ENCODE assay signal across 19 mouse cellular contexts in genomic region chr5:76691706-76692424, GRCm38 (mm10). TPM values are rescaled to one million over a fixed set of nuclear protein-coding genes. Genes with fewer than 3 reads are reported as not detected.
DNase-seq lines count a peak whose midpoint lies in the region; ATAC-seq lines count a peak whose summit lies in the region.
"Had no signal": no experiment of that assay in that cellular context is flagged by ENCODE, and none has a peak within 500 bp of the region (broad histone marks: within the 10 kb centered on the region; RNA-seq: fewer than 3 reads in every experiment).

No protein-coding gene starts in this region.

- H3K9ac ChIP-seq in hindbrain, embryonic 14.5 days = no peak overlapping the region
- no peak overlapping the region for H3K9ac ChIP-seq in hindbrain, embryonic 16.5 days (ENCODE audit: low read depth, low read length)
- H3K9ac ChIP-seq in midbrain, embryonic 13.5 days (replicated peaks) = no peak overlapping the region
- H3K9ac ChIP-seq in midbrain, embryonic 14.5 days (replicated peaks; ENCODE audit: low read length) = no peak overlapping the region
- H3K9ac ChIP-seq: forebrain, embryonic 13.5 days; heart, embryonic 13.5 days; liver, embryonic 12.5 days; lung, embryonic 15.5 days had no signal

- H3K4me3 ChIP-seq in hindbrain, embryonic 14.5 days (replicated peaks; ENCODE audit: low read length) = no peak overlapping the region
- no peak overlapping the region for H3K4me3 ChIP-seq in hindbrain, embryonic 16.5 days (ENCODE audit: low read length)
- H3K4me3 ChIP-seq in midbrain, embryonic 13.5 days (replicated peaks) = no peak overlapping the region
- H3K4me3 ChIP-seq in midbrain, embryonic 14.5 days (replicated peaks; ENCODE audit: low read depth, low read length) = no peak overlapping the region
- H3K4me3 ChIP-seq: erythroblast, embryonic 14.5 days; forebrain, embryonic 13.5 days; heart, embryonic 13.5 days; left cerebral cortex, adult 2 months; liver, embryonic 12.5 days; lung, embryonic 15.5 days had no signal

- H3K27ac ChIP-seq in hindbrain, embryonic 14.5 days = 0 out of 2 replicates have a peak overlapping the region, but pooled peaks have one; percentile 38
- no peak overlapping the region for H3K27ac ChIP-seq in hindbrain, embryonic 16.5 days (ENCODE audit: low read depth, low read length)
- 0 out of 2 replicates have a peak overlapping the region, but pooled peaks have one; percentile 20 for H3K27ac ChIP-seq in midbrain, embryonic 13.5 days
- no peak overlapping the region for H3K27ac ChIP-seq in midbrain, embryonic 14.5 days (replicated peaks; ENCODE audit: low read depth, low read length)
- H3K27ac ChIP-seq: forebrain, embryonic 13.5 days; heart, embryonic 13.5 days; left cerebral cortex, adult 2 months; liver, embryonic 12.5 days; lung, embryonic 15.5 days had no signal

- 61% methylated on average over 12 of the region's 12 CpGs for WGBS in hindbrain, embryonic 14.5 days
- 62% methylated on average over 12 of the region's 12 CpGs for WGBS in hindbrain, embryonic 16.5 days
- WGBS in midbrain, embryonic 13.5 days = 73% methylated on average over 12 of the region's 12 CpGs
- 71% methylated on average over 12 of the region's 12 CpGs for WGBS in midbrain, embryonic 14.5 days

- H3K4me1 ChIP-seq in hindbrain, embryonic 14.5 days (replicated peaks; ENCODE audit: control insufficient read depth, insufficient read depth, low read length) = peaks cover 22% of the 10 kb centered on the region; the same call in 1 of the 2 replicates
- peaks cover 13% of the 10 kb centered on the region for H3K4me1 ChIP-seq in hindbrain, embryonic 16.5 days (ENCODE audit: control insufficient read depth, insufficient read depth, low read depth, low read length)
- H3K4me1 ChIP-seq in midbrain, embryonic 13.5 days (replicated peaks) = peaks cover 11% of the 10 kb centered on the region
- H3K4me1 ChIP-seq in midbrain, embryonic 14.5 days (ENCODE audit: control insufficient read depth, insufficient read depth, low read length) = no peaks in the 10 kb centered on the region
- H3K4me1 ChIP-seq: lung, embryonic 15.5 days had no signal

- ATAC-seq in hindbrain, embryonic 14.5 days (ENCODE audit: low FRiP score) = no peak
- ATAC-seq in hindbrain, embryonic 16.5 days = no peak
- ATAC-seq in midbrain, embryonic 13.5 days = no peak
- no peak for ATAC-seq in midbrain, embryonic 14.5 days (ENCODE audit: low FRiP score, low TSS enrichment)
- no peak for ATAC-seq in megakaryocyte progenitor cell, adult 5-6 weeks (replicated peaks; ENCODE audit: poor library complexity)
- ATAC-seq: forebrain, embryonic 13.5 days; liver, embryonic 12.5 days had no signal

- H3K4me2 ChIP-seq in hindbrain, embryonic 14.5 days (replicated peaks) = no peak overlapping the region
- no peak overlapping the region for H3K4me2 ChIP-seq in hindbrain, embryonic 16.5 days (ENCODE audit: low read length)
- H3K4me2 ChIP-seq in midbrain, embryonic 13.5 days (replicated peaks) = no peak overlapping the region
- H3K4me2 ChIP-seq in midbrain, embryonic 14.5 days (ENCODE audit: low read length) = no peak overlapping the region
- H3K4me2 ChIP-seq: forebrain, embryonic 13.5 days; heart, embryonic 13.5 days; liver, embryonic 12.5 days; lung, embryonic 15.5 days had no signal

- DNase-seq in adrenal gland, postnatal 14 days = peak; percentile 25
- no peak for DNase-seq in adrenal gland, adult 18-20 months (ENCODE audit: low spot score in 2 of 2)
- no peak for DNase-seq in hindbrain, embryonic 14.5 days (ENCODE audit: low spot score)
- no peak for DNase-seq in midbrain, embryonic 14.5 days
- DNase-seq: cerebellum, adult 11-12 months; kidney, adult 9 months; kidney, postnatal 4 days; layer of hippocampus, adult 9-11 months; right cerebral cortex, postnatal 14 days; thymus, postnatal 36 days had no signal

- no peaks in the 10 kb centered on the region for H3K9me3 ChIP-seq in hindbrain, embryonic 14.5 days (ENCODE audit: control insufficient read depth, low read length)
- no peaks in the 10 kb centered on the region for H3K9me3 ChIP-seq in hindbrain, embryonic 16.5 days (ENCODE audit: control insufficient read depth, low read length)
- no peaks in the 10 kb centered on the region for H3K9me3 ChIP-seq in midbrain, embryonic 13.5 days
- no peaks in the 10 kb centered on the region for H3K9me3 ChIP-seq in midbrain, embryonic 14.5 days (ENCODE audit: control insufficient read depth, low read length)
- H3K9me3 ChIP-seq: forebrain, embryonic 13.5 days; lung, embryonic 15.5 days had no signal

- no peaks in the 10 kb centered on the region for H3K36me3 ChIP-seq in hindbrain, embryonic 14.5 days (replicated peaks; ENCODE audit: control insufficient read depth, insufficient read depth)
- H3K36me3 ChIP-seq in hindbrain, embryonic 16.5 days (ENCODE audit: control insufficient read depth, insufficient read depth, low read length) = no peaks in the 10 kb centered on the region
- H3K36me3 ChIP-seq in midbrain, embryonic 13.5 days = peaks cover 6% of the 10 kb centered on the region
- no peaks in the 10 kb centered on the region for H3K36me3 ChIP-seq in midbrain, embryonic 14.5 days (ENCODE audit: control insufficient read depth, insufficient read depth, low read length)
- H3K36me3 ChIP-seq: heart, embryonic 13.5 days; lung, embryonic 15.5 days had no signal

- H3K27me3 ChIP-seq in hindbrain, embryonic 14.5 days (ENCODE audit: control insufficient read depth, insufficient read depth, low read length) = no peaks in the 10 kb centered on the region
- no peaks in the 10 kb centered on the region for H3K27me3 ChIP-seq in hindbrain, embryonic 16.5 days (replicated peaks; ENCODE audit: control insufficient read depth, insufficient read depth, low read length)
- H3K27me3 ChIP-seq in midbrain, embryonic 13.5 days = no peaks in the 10 kb centered on the region
- H3K27me3 ChIP-seq in midbrain, embryonic 14.5 days (ENCODE audit: control insufficient read depth, insufficient read depth, low read length) = no peaks in the 10 kb centered on the region
- H3K27me3 ChIP-seq: forebrain, embryonic 13.5 days; heart, embryonic 13.5 days; liver, embryonic 12.5 days; lung, embryonic 15.5 days had no signal

RNA-seq across cellular contexts. Expression of gene C530008M17Rik, which starts 35.6 kb away (rescaled TPM):
- 12.0 and 16.7 TPM in 2 replicates for total RNA-seq in adrenal gland, postnatal 14 days (2021)
- 10 to 100 TPM in 1 of 2 experiments, 1 to 10 TPM in 1; 5.5 to 12.8 TPM for total RNA-seq in adrenal gland, adult 18-20 months (2021)
- 51.0 and 56.9 TPM in 2 replicates for polyA plus RNA-seq in hindbrain, embryonic 14.5 days (2014; fragmentation: Nextera tagmentation; extraction: Ambion mirVana)
- 51.0 and 53.4 TPM in 2 replicates for polyA plus RNA-seq in hindbrain, embryonic 16.5 days (2015; fragmentation: Nextera tagmentation; extraction: Ambion mirVana)
- polyA plus RNA-seq in midbrain, embryonic 13.5 days (2015; fragmentation: Nextera tagmentation; extraction: Ambion mirVana) = 68.9 and 75.2 TPM in 2 replicates
- polyA plus RNA-seq in midbrain, embryonic 14.5 days (2014; fragmentation: Nextera tagmentation; extraction: Ambion mirVana) = 52.1 and 60.0 TPM in 2 replicates
- 2.9 and 3.7 TPM in 2 replicates for total RNA-seq in megakaryocyte progenitor cell, adult 5-6 weeks (2015)
- 0.21 and 1.3 TPM in 2 replicates for total RNA-seq in megakaryocyte progenitor cell, adult 5-6 weeks (2017)

Comparison
In these comparisons a context has a peak if more than half of its experiments do, and no peak if none do; other contexts are left out.
1. H3K27ac ChIP-seq: peak in hindbrain, embryonic 14.5 days (single experiment) and midbrain, embryonic 13.5 days (single experiment); none in hindbrain, embryonic 16.5 days (single experiment) and midbrain, embryonic 14.5 days (single experiment).